Mouse (Mus musculus) testis, postnatal 10 days (tissue): ENCODE results near the gene Sirt7.
"Not testable (repeated sequence)": the region's sequence is repeated elsewhere in the genome, so short reads cannot be mapped to it uniquely, and the experiment has no call there.

ENCODE experiments used
- DNase-seq: peaks from one replicate; pipeline ENCODE4 v3.0.0; 2021; ENCODE audit warnings: low spot score

Gene Sirt7

GRCm38 (mm10) chr11:120617519-120618112 lies 7.4 kb downstream of the Sirt7 start, which contains the start of gene Pcyt2:
Gene Pcyt2 (minus strand): TSS chr11:120617936.
- peak; percentile 96 for DNase-seq

GRCm38 (mm10) chr11:120616617-120617294 lies 8.3 kb downstream of the Sirt7 start:
- DNase-seq = no peak

GRCm38 (mm10) chr11:120615606-120616203 lies 9.3 kb downstream of the Sirt7 start:
- peak; percentile 40 for DNase-seq

DNA sequence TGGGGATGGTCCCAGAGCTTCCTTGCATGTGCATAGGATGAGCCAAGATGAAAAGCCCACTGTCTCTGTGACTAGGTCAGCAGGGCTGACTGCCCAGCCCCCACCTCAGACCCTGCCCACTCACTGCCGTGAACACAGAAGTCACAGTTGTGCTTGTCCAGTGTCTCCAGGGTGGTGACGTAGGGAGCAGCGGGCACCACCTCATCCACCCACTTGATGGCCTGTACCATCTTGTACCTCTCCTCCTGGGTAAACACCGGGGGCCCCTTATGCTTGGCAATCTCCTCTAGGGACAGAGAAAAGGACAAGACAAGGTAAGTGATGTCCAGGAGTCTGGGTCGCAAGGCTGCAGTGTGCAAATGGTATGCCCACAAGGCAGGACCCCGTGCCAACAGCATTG lies 9.9 kb downstream of the Sirt7 start:
- peak; percentile 40 for DNase-seq

GRCm38 (mm10) chr11:120613976-120614375 lies 11.1 kb downstream of the Sirt7 start:
- DNase-seq = peak; percentile 39

DNA sequence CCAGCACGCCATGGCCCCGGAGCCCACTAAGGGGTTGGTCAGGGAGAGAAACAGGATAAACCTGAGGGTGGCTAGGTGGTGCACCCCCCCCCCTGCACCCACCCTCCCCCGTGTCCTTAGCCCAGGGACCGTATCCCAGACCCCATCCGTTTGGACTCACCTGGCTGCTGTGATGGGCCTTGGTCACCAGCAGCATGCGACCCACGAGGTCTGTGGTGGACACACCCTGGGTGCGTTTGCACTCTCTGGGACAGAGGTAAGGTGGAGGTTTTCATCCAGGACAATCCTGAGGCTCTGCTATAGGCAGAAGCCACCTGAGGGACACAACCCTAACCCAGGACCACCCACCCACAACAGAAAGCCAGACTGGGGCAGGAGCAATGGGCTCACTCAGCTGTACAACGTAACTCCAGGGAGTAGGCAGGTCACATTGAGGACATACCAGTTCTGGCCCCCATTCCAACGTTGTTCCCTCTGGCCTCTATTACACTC lies 11.5 kb downstream of the Sirt7 start:
- DNase-seq = peak; percentile 40

DNA sequence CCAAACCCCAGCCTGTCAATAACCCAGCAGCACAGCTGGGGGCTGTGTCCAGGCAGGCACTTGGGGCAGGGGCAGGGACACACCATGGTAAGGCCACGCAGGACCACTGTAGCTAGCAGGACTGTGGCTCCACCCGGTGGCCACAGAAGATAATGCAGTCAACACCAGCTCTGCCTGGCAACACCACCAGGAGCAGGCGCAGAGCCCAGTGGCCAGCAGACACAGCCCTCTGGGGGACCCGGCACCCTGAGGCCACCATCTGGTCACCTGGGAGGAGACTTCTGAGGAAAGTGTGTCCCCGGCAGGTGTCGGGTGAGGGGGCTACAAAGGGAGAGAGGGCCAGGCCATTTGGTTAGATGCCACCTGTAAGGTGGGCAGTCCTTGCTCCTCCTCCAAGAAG lies 12.3 kb downstream of the Sirt7 start:
- peak; percentile 86 for DNase-seq

DNA sequence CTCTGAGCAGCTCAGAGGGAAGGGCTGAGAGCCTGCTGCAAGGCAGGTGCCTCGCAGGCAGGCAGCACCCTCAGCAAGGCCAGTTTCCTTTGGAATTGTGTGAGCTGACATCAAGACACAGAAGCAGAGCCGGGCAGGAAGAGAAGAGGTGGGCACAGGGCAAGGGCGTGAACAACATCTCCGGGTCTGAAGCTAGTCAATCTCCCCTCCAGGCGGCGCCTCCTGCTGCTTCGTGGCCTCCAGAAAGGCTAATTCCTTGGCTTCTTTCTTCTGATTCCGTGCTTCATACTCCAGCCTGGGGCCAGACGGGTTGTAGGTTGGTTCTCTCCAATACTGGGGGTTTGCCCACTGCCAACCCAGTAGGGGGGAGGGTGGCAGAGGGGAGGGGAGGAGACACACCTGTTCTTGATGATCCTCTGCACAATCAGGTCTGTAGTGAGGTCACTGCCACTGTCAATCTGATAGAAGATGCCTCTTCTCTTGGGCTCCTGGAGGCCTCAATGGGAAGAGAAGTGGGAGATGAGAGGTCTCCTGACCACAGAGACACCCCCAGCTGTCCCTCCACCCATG lies 14.5 kb downstream of the Sirt7 start:
- DNase-seq = no peak

GRCm38 (mm10) chr11:120609250-120609649 lies 15.8 kb downstream of the Sirt7 start:
- peak; percentile 45 for DNase-seq

GRCm38 (mm10) chr11:120608241-120609034 lies 16.6 kb downstream of the Sirt7 start, which contains the start of gene Npb:
Gene Npb (plus strand): TSS chr11:120608477.
- DNase-seq = peak; percentile 51

GRCm38 (mm10) chr11:120606764-120607163 lies 18.3 kb downstream of the Sirt7 start:
- DNase-seq = no peak

- DNase-seq = no peak
Observed at GRCm38 (mm10) chr11:120605667-120606066, 19.4 kb downstream of the Sirt7 start.

DNA sequence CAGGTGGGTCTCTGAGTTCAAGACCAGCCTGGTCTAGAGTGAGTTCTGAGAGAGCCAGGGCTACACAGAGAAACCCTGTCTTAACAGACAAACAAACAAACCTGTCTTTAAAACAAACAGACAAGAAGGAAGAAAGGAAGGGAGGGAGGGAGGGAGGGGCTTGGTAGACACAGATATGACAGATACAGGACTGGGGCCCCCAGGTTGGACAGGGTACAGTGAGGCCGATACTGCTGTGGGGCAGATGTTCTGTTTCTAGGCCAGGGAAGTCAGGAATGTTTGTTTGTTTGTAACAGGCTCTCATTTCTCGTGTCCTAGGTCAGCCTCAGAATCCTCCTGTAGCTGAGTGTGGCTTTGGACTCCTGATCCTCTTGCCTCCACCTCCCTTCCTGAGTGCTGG lies 21.5 kb downstream of the Sirt7 start:
- DNase-seq = no peak

- DNase-seq = no peak
Observed at GRCm38 (mm10) chr11:120600716-120601115, 24.3 kb downstream of the Sirt7 start.

DNA sequence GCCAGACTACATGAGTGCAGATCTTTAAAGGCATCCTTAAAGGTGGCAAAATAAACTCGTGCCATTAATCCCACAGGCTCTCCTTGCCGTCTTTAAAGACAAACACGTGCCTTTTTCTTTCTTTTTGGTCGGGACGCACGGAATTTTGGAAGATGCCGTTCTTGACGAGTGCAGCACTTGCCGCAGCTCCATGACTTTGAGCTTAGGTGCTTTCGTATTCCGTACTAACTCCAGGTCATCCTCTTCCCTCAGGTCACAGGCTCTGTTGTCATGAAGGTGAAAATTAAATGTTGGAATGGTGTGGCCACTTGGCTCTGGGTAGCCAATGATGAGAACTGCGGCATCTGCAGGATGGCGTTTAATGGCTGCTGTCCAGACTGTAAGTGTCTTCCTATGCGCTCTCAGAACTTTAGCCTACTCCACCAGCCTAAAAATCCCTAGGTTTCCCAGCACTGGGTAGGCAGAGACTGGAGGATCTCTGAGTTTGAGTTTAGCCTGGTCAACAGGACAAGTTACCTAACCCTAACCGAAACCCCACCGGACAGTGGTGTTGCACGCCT lies 26.0 kb downstream of the Sirt7 start:
- DNase-seq = no peak

DNA sequence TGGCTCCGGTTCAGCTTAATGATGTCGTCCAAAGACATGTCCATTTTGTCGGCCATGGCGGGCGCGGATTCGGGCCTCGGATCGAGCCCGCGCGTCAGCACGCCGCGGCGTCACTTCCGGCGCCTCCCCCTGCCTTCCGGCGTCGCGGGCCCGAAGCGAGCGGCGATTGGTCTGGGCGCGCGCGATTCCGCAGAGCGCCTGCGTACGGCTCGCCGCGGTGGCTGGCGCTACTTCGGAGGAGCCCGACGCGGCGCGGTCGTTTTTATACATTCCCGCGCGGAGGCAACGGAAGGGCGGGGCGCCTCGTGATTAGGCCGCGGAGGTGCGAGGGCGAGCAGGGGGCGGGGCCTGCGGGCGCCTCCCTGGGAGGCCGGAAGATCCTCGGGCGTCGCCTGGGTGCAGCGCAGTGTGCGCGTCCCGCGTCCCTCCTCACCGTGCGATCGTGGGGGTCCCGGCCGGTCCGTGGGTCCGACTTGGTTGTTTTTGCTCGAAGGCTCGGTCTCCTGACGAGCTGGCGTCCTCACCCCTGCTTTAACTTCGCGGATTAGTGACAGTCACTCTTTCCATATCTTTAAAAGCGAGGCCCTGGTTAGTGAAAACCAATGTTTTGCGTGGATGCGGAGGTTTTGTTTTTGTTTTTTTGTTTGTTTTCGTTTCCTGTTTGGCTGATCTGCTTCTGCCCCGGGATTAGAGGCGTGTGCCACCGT lies 26.6 kb downstream of the Sirt7 start, which contains the start of the genes Alyref and Anapc11:
Gene Alyref (minus strand): TSS at position 83 of the 707 bp plus-strand sequence.
Gene Anapc11 (plus strand): TSS at position 139 of the 707 bp plus-strand sequence.
- peak; percentile 95 for DNase-seq

DNA sequence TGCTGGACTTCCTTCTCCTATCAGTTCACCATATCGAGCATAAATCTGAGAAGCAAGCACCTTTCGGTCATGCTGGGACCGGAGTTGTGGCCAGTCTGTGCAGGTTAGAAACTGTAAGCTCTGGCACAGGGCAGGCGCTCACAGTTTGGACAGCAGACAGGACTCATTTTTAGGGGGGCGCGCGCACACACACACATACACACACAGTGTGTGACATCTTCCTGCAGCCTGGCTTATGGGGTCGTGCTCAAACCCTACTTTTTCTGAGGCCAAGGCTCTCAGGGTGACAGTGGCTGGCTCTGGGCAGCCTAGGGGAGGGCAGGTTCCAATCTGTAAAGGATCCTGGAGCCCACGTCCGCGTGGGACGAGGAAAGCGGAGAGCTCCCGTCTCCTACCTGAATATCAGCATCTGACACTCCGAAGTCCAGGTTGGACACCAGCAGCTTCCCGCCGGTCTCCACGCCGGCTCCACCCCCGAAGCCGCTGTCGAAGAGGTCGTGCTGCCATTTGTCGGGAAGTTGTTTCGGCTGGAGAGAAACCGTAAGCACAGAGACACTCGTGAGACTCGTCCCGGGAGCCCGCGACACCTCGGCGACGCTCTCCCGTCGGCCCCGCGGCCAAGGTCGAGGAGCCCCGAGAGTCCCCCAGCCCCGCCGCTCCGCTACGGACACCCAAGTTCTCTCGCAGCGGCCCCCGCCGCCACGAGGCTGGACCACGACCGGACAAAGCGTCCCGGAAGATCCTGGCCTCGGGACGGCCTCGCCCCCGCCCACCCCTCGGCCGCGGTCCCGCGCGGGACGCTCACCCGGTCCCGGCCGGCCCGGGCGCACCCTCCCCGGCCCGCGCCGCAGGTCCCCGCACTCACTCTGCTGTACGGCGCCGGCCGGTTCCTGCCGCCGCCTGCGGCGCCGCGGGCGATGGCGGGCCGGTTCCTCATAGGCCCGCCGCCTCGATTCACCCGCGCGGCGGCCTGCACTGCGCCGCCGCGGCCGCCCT lies 27.5 kb downstream of the Sirt7 start:
- DNase-seq = peak; percentile 58

DNA sequence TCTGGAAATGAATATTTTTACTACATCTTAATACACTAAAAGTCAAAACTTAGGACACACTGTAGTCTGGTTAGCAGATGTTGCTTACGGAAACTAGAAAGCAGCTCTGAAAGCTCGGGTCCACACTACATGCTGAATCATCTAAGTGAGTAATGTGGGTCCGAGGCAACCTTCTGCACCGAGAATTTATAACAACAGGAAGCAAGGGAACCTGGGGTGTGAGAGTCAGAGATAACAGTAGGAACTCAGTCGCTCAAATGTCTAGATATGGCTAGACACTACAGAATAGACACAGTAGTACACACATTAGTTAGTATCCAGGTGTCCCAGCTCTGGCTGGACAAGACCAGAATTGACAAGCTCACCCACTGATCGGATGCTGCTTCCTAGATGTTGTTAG lies 36.5 kb downstream of the Sirt7 start:
- DNase-seq = no peak

GRCm38 (mm10) chr11:120583937-120584336 lies 41.1 kb downstream of the Sirt7 start:
- no peak for DNase-seq

DNA sequence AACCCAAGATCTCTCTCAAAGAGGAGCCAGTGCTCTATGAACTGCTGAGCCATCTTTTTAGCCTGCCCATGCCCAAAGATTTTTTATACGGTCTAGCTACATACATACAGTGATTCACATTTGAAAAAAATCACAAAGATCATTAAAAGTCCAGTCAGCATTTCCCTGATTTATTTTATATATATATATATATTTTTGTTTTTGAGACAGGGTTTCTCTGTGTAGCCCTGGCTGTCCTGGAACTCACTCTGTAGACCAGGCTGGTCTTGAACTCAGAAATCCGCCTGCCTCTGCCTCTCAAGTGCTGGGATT lies 42.1 kb downstream of the Sirt7 start:
- DNase-seq = not testable (repeated sequence)
